Mouse (Mus musculus) lung, postnatal 25 days (tissue): ENCODE measurements around the gene Taar6.

Experiments
- DNase-seq: peaks from one replicate; pipeline ENCODE4 v3.0.0; 2022; ENCODE audit warnings: low spot score

The Taar6 gene

DNA sequence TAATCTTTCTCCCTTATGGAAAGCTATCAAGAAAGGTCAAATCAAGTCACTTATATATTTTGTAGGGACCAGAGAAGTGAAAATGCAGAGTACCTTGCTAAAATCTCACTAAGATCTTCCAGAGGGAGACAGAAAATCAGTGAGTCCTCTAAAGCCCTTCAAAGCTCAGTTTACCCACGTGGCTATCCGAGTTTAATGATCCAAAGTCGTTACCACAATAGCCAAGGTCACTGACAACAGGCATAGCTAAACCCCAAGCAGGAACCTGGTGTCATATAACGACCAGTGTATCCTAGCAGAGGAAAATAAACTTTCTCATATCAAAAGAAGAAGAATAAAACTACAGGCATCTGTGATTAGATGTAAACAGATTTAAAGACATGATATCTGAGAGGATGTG is 47.8 kb downstream of the Taar6 start:
- no peak for DNase-seq
